Mouse (Mus musculus) megakaryocyte, embryonic 14.5 days (primary cell): ENCODE data around the gene Ash1l.

ENCODE experiments used
- FLI1 ChIP-seq: IDR thresholded peaks from 2 replicates; pipeline ENCODE4 v1.6.1; 2012; ENCODE audit warnings: low read length, inconsistent platforms, mixed read lengths
- GATA1 ChIP-seq: IDR thresholded peaks from 3 replicates; pipeline ENCODE4 v1.6.1; 2012; ENCODE audit warnings: mixed read lengths, low read length, inconsistent platforms, borderline replicate concordance

- TF ChIP-seq GATA1 = no peak
- no peak for TF ChIP-seq FLI1
Measured at GRCm38 (mm10) chr3:89088974-89089373, 138.6 kb downstream of the Ash1l start.
